Mouse (Mus musculus): Measurements from ENCODE around the gene Tbc1d9b.

Tbc1d9b gene

GRCm38 (mm10) chr11:50176351-50176750 lies 45.2 kb downstream of the Tbc1d9b start:
- DNase-seq (ENCODE audit: low read depth), result no peak

- no peak for DNase-seq (ENCODE audit: low read depth)
Observed at GRCm38 (mm10) chr11:50177111-50177510, 45.9 kb downstream of the Tbc1d9b start.

GRCm38 (mm10) chr11:50178532-50179488 lies 47.6 kb downstream of the Tbc1d9b start:
- no peak for DNase-seq (ENCODE audit: low read depth)

- DNase-seq (ENCODE audit: low read depth), result no peak
Observed at GRCm38 (mm10) chr11:50180478-50181231, 49.5 kb downstream of the Tbc1d9b start.

GRCm38 (mm10) chr11:50182702-50183101 lies 51.5 kb downstream of the Tbc1d9b start:
- no peak for DNase-seq (ENCODE audit: low read depth)

GRCm38 (mm10) chr11:50184788-50185187 lies 53.6 kb downstream of the Tbc1d9b start:
- no peak for DNase-seq (ENCODE audit: low read depth)

- DNase-seq (ENCODE audit: low read depth), result no peak
Observed at GRCm38 (mm10) chr11:50188682-50189081, 57.5 kb downstream of the Tbc1d9b start.

GRCm38 (mm10) chr11:50190362-50190761 lies 59.2 kb downstream of the Tbc1d9b start:
- no peak for DNase-seq (ENCODE audit: low read depth)

- DNase-seq (ENCODE audit: low read depth), result no peak
Observed at GRCm38 (mm10) chr11:50192278-50192677, 61.1 kb downstream of the Tbc1d9b start.

- no peak for DNase-seq (ENCODE audit: low read depth)
Observed at GRCm38 (mm10) chr11:50194070-50194469, 62.9 kb downstream of the Tbc1d9b start.

- no peak for DNase-seq (ENCODE audit: low read depth)
Observed at GRCm38 (mm10) chr11:50194793-50195192, 63.6 kb downstream of the Tbc1d9b start.

- no peak for DNase-seq (ENCODE audit: low read depth)
Observed at GRCm38 (mm10) chr11:50197500-50197899, 66.3 kb downstream of the Tbc1d9b start.

GRCm38 (mm10) chr11:50198219-50198846 lies 67.1 kb downstream of the Tbc1d9b start:
- DNase-seq (ENCODE audit: low read depth), result no peak

- no peak for DNase-seq (ENCODE audit: low read depth)
Observed at GRCm38 (mm10) chr11:50198916-50199315, 67.7 kb downstream of the Tbc1d9b start.

- DNase-seq (ENCODE audit: low read depth), result no peak
Observed at GRCm38 (mm10) chr11:50200613-50201012, 69.4 kb downstream of the Tbc1d9b start.

- DNase-seq (ENCODE audit: low read depth), result no peak
Observed at GRCm38 (mm10) chr11:50201590-50201989, 70.4 kb downstream of the Tbc1d9b start.

- no peak for DNase-seq (ENCODE audit: low read depth)
Observed at GRCm38 (mm10) chr11:50203302-50203827, 72.2 kb downstream of the Tbc1d9b start.

GRCm38 (mm10) chr11:50205434-50205833 lies 74.2 kb downstream of the Tbc1d9b start:
- DNase-seq (ENCODE audit: low read depth), result no peak

- no peak for DNase-seq (ENCODE audit: low read depth)
Observed at GRCm38 (mm10) chr11:50206037-50206436, 74.8 kb downstream of the Tbc1d9b start.

- no peak for DNase-seq (ENCODE audit: low read depth)
Observed at GRCm38 (mm10) chr11:50207344-50207743, 76.1 kb downstream of the Tbc1d9b start.

GRCm38 (mm10) chr11:50208039-50208438 lies 76.8 kb downstream of the Tbc1d9b start:
- no peak for DNase-seq (ENCODE audit: low read depth)

- peak; percentile 70 for DNase-seq (ENCODE audit: low read depth)
Observed at GRCm38 (mm10) chr11:50210101-50210504, 78.9 kb downstream of the Tbc1d9b start.
